Mouse (Mus musculus) liver, embryonic 12.5 days (tissue): ENCODE data around the gene Map2k1. TPM values are rescaled to one million over a fixed set of nuclear protein-coding genes. Genes with fewer than 3 reads are reported as not detected.
A peak's percentile ranks its signal among the peaks of the same experiment; 100 is the strongest.

Experiments
- ATAC-seq: fragments of 200-750 bp; cut with Nextera tagmentation; 2 replicates; pipeline ENCODE4 v1.8.0; 2017; ENCODE audit warnings: moderate number of reproducible peaks, mild to moderate bottlenecking, moderate library complexity
- H3K27ac ChIP-seq: fragments of 300-500 bp; sonication (generic); 2 replicates; pipeline ENCODE4 v1.5.1; 2016; ENCODE audit warnings: mild to moderate bottlenecking
- H3K27me3 ChIP-seq: fragments of 300-500 bp; sonication (generic); replicated peaks from 2 replicates; pipeline ENCODE4 v1.6.1; 2016; ENCODE audit warnings: mild to moderate bottlenecking, moderate library complexity
- H3K36me3 ChIP-seq: fragments of 300-500 bp; sonication (generic); 2 replicates; pipeline ENCODE4 v1.6.1; 2016; ENCODE audit warnings: mild to moderate bottlenecking, moderate library complexity
- H3K4me1 ChIP-seq: fragments of 300-500 bp; sonication (generic); 2 replicates; pipeline ENCODE4 v1.6.1; 2016
- H3K4me2 ChIP-seq: fragments of 300-500 bp; sonication (generic); 2 replicates; pipeline ENCODE4 v1.6.1; 2016; ENCODE audit warnings: mild to moderate bottlenecking, moderate library complexity
- H3K4me3 ChIP-seq: fragments of 300-500 bp; sonication (generic); 2 replicates; pipeline ENCODE4 v1.5.1; 2016; ENCODE audit warnings: mild to moderate bottlenecking, moderate library complexity
- H3K9ac ChIP-seq: fragments of 300-500 bp; sonication (generic); 2 replicates; pipeline ENCODE4 v1.6.1; 2016; ENCODE audit warnings: mild to moderate bottlenecking, moderate library complexity
- H3K9me3 ChIP-seq: fragments of 300-500 bp; sonication (generic); replicated peaks from 2 replicates; pipeline ENCODE4 v1.6.1; 2016; ENCODE audit warnings: mild to moderate bottlenecking, moderate library complexity
- WGBS: fragments of 180-500 bp; shearing (Covaris S2); methylation state at CpG from one replicate; pipeline ENCODE4 v1.1.7; 2016; ENCODE audit not compliant: insufficient replicate concordance; 5-methylcytosine and 5-hydroxymethylcytosine counted together
- polyA plus RNA-seq: library from polyadenylated mRNA; unstranded; fragments of >200 nt; fragmentation: Nextera tagmentation; extraction: Ambion mirVana; gene quantifications from 2 replicates; pipeline ENCODE4 v1.2.1, GENCODE M21; 2016

Map2k1 gene
- polyA plus RNA-seq, 1 experiment from 2014 or later, result 43.8 TPM

DNA sequence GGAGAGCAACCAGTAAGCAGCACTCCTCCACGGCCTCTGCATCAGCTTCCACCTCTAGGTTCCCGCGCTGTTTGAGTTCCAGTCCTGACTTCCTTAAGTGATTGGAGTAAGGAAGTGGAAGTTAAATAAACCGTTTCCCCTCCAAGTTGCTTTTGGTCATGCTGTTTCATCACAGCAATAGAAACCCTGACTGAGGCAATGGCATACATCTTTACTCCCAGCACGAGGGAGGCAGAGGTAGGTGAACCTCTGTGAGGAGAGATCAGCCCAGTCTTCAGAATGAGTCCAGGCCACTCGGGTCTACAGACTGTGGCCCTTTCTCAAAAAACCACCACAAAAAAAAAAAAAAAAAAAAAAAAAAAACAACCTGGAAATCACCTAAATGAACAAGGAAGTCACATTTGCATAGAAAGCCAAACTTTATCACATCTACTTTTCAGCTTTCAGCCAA is 11.0 kb downstream of the Map2k1 start:
- no peaks in the 10 kb centered on the region for H3K9me3 ChIP-seq
- 44% methylated on average over 6 of the region's 6 CpGs for WGBS
- no peaks in the 10 kb centered on the region; the same call in none of the 2 replicates for H3K36me3 ChIP-seq
- no peaks in the 10 kb centered on the region for H3K27me3 ChIP-seq
- no peak overlapping the region for H3K9ac ChIP-seq
- ATAC-seq, result no peak
- H3K4me1 ChIP-seq, result peaks cover 10% of the 10 kb centered on the region; the same call in 1 of the 2 replicates
- no peak overlapping the region for H3K4me2 ChIP-seq
- H3K27ac ChIP-seq, result no peak overlapping the region
- H3K4me3 ChIP-seq, result no peak overlapping the region

DNA sequence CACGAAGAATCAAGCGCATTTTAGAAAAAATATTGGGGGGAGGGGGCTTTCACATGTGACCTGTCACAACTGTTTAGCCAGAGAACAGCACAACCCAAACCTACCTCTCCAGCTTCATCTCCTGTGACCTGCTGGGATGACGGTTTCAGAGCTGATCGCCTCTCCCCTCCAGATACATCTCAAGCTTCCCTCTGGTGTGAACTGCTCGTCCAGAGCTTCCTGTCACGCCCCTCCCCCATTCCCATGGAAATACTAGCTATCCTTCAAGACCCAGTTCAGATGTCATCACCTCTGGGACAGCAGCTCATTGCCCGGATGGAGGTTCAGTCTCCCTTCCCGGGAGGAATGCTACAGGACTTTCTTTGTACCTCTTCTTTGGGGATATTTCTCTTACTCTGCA is 12.8 kb downstream of the Map2k1 start:
- ATAC-seq, result no peak
- 43% methylated on average over 8 of the region's 8 CpGs for WGBS
- no peak overlapping the region for H3K27ac ChIP-seq

DNA sequence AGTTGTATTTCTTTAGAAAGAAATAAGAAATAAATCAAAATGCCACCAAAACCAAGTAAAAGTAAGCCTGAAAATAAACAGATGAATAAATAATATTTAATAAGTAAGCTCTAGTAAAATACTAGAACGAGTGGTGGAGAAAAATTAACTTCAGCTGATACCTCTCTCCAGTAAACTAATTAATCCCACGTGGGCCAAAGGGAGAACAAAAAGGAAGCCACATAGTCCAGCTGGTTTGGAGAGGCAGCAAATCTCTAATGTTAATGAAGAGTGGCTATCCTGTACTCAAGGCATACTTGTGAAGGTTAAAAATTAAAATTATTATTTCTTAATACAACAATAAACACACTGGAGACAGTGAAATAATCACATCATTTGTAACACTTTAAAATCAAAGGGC is 13.3 kb downstream of the Map2k1 start:
- WGBS, result 56% methylated on average over 2 of the region's 2 CpGs

More for the DNA sequence above, 12.8 kb downstream of the Map2k1 start:
- peaks cover 5% of the 10 kb centered on the region for H3K36me3 ChIP-seq
- H3K4me2 ChIP-seq, result 0 out of 2 replicates have a peak overlapping the region, but pooled peaks have one; percentile 2
- H3K27me3 ChIP-seq, result no peaks in the 10 kb centered on the region
- peaks cover 7% of the 10 kb centered on the region; the same call in 1 of the 2 replicates for H3K4me1 ChIP-seq
- H3K9me3 ChIP-seq, result no peaks in the 10 kb centered on the region
- H3K4me3 ChIP-seq, result no peak overlapping the region
- no peak overlapping the region for H3K9ac ChIP-seq

GRCm38 (mm10) chr9:64236056-64236455 is 17.4 kb downstream of the Map2k1 start:
- H3K4me1 ChIP-seq, result peaks cover 14% of the 10 kb centered on the region; the same call in 1 of the 2 replicates
- WGBS, result 85% methylated on average over 7 of the region's 7 CpGs
- ATAC-seq, result no peak

More for the DNA sequence above, 13.3 kb downstream of the Map2k1 start:
- H3K4me2 ChIP-seq, result no peak overlapping the region
- H3K9ac ChIP-seq, result no peak overlapping the region
- peaks cover 7% of the 10 kb centered on the region; the same call in 1 of the 2 replicates for H3K4me1 ChIP-seq
- H3K36me3 ChIP-seq, result peaks cover 5% of the 10 kb centered on the region
- no peak overlapping the region for H3K27ac ChIP-seq
- ATAC-seq, result no peak
- no peaks in the 10 kb centered on the region for H3K27me3 ChIP-seq
- H3K9me3 ChIP-seq, result no peaks in the 10 kb centered on the region
- no peak overlapping the region for H3K4me3 ChIP-seq

DNA sequence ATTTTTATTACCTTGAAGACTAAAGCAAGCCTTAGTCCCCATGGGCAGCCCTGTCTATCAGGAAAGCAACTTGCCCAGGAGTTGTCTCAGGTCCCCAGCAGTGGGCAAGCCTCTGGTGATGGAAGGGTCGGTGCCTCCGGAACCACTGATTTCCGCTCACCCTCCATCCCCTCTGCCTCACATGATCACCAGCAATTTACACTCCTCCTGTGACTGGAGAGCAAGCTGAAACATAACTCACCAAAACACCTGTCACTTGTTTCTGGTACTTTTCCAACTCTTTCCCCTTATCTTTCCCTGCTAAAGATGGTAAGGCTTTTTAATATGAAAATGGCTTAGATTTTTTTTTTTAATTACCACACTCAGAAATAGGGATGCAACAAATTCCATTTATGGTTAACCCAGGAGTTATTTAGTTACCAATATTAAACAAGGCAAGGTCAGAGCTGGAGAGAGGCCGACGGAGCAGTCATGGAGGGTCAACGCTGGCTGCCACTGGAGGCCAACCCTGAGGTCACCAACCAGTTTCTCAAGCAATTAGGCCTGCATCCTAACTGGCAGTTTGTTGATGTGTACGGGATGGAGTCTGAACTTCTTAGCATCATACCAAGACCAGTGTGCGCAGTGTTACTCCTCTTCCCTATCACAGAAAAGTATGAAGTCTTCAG is 18.5 kb downstream of the Map2k1 start, which contains the start of gene Uchl4:
TSS of gene Uchl4 (plus strand) at position 434 of the 668 bp plus-strand sequence.
- Histone ChIP-seq H3K9me3 (no peaks in the 10 kb centered on the region), H3K27me3 (no peaks in the 10 kb centered on the region), H3K9ac (no peak within 1 kb of the TSS), H3K27ac (no peak within 1 kb of the TSS), H3K4me3 (no peak within 1 kb of the TSS), H3K36me3 (peaks cover 10% of the 10 kb centered on the region), H3K4me1 (peaks cover 10% of the 10 kb centered on the region; the same call in 1 of the 2 replicates), H3K4me2 (no peak within 1 kb of the TSS)
- no peak for ATAC-seq
- WGBS, result 83% methylated on average over 8 of the region's 8 CpGs

More at GRCm38 (mm10) chr9:64236056-64236455, 17.4 kb downstream of the Map2k1 start:
- no peak overlapping the region for H3K9ac ChIP-seq
- no peaks in the 10 kb centered on the region for H3K27me3 ChIP-seq
- H3K4me3 ChIP-seq, result no peak overlapping the region
- H3K36me3 ChIP-seq, result peaks cover 10% of the 10 kb centered on the region
- H3K27ac ChIP-seq, result no peak overlapping the region
- no peaks in the 10 kb centered on the region for H3K9me3 ChIP-seq
- no peak overlapping the region for H3K4me2 ChIP-seq

- H3K27ac ChIP-seq, result no peak overlapping the region
- H3K36me3 ChIP-seq, result peaks cover 10% of the 10 kb centered on the region
- H3K4me1 ChIP-seq, result peaks cover 15% of the 10 kb centered on the region; the same call in 1 of the 2 replicates
- 81% methylated on average over 5 of the region's 5 CpGs for WGBS
- no peaks in the 10 kb centered on the region for H3K27me3 ChIP-seq
- no peaks in the 10 kb centered on the region for H3K9me3 ChIP-seq
- ATAC-seq, result no peak
- H3K9ac ChIP-seq, result no peak overlapping the region
- no peak overlapping the region for H3K4me3 ChIP-seq
- H3K4me2 ChIP-seq, result no peak overlapping the region
Measured at GRCm38 (mm10) chr9:64233656-64234055, 19.8 kb downstream of the Map2k1 start.

GRCm38 (mm10) chr9:64232257-64232957 is 21.0 kb downstream of the Map2k1 start:
- Histone ChIP-seq H3K27me3 (no peaks in the 10 kb centered on the region), H3K9ac (no peak overlapping the region), H3K36me3 (peaks cover 10% of the 10 kb centered on the region), H3K4me3 (no peak overlapping the region), H3K4me2 (no peak overlapping the region), H3K4me1 (peaks cover 24% of the 10 kb centered on the region), H3K9me3 (no peaks in the 10 kb centered on the region), H3K27ac (no peak overlapping the region)
- no peak for ATAC-seq
- WGBS, result 74% methylated on average over 9 of the region's 9 CpGs

DNA sequence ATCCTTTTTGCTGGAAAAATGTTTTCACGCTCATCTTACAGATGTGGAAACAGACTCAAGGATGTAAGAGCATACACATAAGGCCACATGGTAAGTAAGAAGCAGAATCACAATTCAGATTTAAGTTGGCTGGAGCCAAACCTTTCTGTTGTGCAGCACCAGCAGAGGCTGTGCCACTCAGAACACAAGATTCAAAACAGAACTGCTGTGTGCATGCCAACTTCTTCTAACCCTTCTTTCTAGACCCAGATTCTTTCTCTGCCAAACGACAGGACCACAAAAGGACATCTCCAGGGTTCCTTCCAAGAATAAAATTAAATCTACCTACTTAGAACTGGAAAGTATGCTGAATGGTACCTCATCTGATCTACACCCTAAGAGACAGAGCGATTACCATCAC is 21.8 kb downstream of the Map2k1 start:
- Histone ChIP-seq H3K36me3 (peaks cover 10% of the 10 kb centered on the region), H3K4me1 (peaks cover 24% of the 10 kb centered on the region), H3K9ac (no peak overlapping the region), H3K4me3 (no peak overlapping the region), H3K27me3 (no peaks in the 10 kb centered on the region), H3K4me2 (no peak overlapping the region), H3K9me3 (no peaks in the 10 kb centered on the region), H3K27ac (peak overlapping the region; percentile 15; the same call in 1 of the 2 replicates)
- whole genome bisulfite sequencing, result 81% methylated on average over 3 of the region's 3 CpGs
- no peak for ATAC-seq

GRCm38 (mm10) chr9:64231171-64231570 is 22.3 kb downstream of the Map2k1 start:
- H3K9ac ChIP-seq, result no peak overlapping the region
- WGBS, result 53% methylated on average over 5 of the region's 5 CpGs
- peak overlapping the region; percentile 15; the same call in 1 of the 2 replicates for H3K27ac ChIP-seq
- H3K36me3 ChIP-seq, result peaks cover 7% of the 10 kb centered on the region
- no peaks in the 10 kb centered on the region for H3K27me3 ChIP-seq
- H3K9me3 ChIP-seq, result no peaks in the 10 kb centered on the region
- no peak for ATAC-seq
- H3K4me2 ChIP-seq, result no peak overlapping the region
- peaks cover 24% of the 10 kb centered on the region for H3K4me1 ChIP-seq
- no peak overlapping the region for H3K4me3 ChIP-seq

DNA sequence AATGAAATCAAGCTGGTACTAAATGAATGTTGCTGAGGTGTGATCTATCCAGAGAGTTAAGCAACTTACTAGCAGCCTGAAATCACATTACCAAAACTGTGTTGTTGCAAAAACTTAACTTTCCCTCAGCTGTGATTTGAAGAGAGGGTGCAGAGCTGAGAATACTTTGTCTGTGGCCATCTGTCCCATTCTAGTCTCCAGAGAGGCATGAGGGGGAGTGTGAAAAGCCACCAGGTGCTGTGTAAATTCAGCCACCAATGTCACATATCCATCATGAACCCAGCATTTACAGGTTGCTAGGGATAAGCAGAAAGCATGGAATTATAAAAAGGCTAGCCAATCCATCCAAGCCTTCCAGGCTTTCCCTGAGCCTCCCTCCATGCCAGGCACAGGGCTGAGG is 24.5 kb downstream of the Map2k1 start:
- Histone ChIP-seq H3K27ac (no peak overlapping the region), H3K9ac (no peak overlapping the region), H3K36me3 (no peaks in the 10 kb centered on the region), H3K27me3 (no peaks in the 10 kb centered on the region), H3K4me3 (no peak overlapping the region), H3K4me2 (no peak overlapping the region), H3K9me3 (no peaks in the 10 kb centered on the region), H3K4me1 (peaks cover 24% of the 10 kb centered on the region)
- ATAC-seq, result no peak

- Histone ChIP-seq H3K4me1 (peaks cover 24% of the 10 kb centered on the region), H3K36me3 (no peaks in the 10 kb centered on the region), H3K9me3 (no peaks in the 10 kb centered on the region), H3K27me3 (no peaks in the 10 kb centered on the region), H3K9ac (no peak overlapping the region), H3K4me2 (peak overlapping the region; percentile 20; the same call in 1 of the 2 replicates), H3K4me3 (no peak overlapping the region), H3K27ac (no peak overlapping the region)
- ATAC-seq, result no peak
- WGBS, result 35% methylated on average over 12 of the region's 12 CpGs
Measured at GRCm38 (mm10) chr9:64227736-64228135, 25.7 kb downstream of the Map2k1 start.

DNA sequence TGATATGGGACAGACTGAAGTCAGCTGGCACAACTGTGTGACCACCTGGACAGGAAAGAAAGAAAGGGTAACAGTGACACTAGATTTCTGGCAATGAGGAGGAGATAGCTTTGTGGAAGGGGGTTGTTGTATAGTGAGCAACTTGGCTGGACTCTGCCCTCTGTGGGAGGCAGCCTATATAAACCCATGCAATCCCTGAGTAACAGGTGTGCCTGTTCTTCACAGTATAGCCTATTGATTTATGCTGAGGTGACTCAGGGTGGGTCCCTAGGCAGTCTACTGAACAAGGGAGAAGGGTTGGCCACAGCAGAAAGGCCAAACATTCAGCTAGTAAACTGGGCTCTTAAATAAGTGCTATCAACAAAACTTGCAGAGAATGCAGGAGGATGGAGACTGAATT is 27.6 kb downstream of the Map2k1 start:
- Histone ChIP-seq H3K36me3 (no peaks in the 10 kb centered on the region), H3K4me2 (no peak overlapping the region), H3K27me3 (no peaks in the 10 kb centered on the region), H3K9ac (no peak overlapping the region), H3K4me1 (peaks cover 21% of the 10 kb centered on the region), H3K27ac (no peak overlapping the region), H3K9me3 (no peaks in the 10 kb centered on the region), H3K4me3 (no peak overlapping the region)
- no peak for ATAC-seq
